In the genomic region with DNA sequence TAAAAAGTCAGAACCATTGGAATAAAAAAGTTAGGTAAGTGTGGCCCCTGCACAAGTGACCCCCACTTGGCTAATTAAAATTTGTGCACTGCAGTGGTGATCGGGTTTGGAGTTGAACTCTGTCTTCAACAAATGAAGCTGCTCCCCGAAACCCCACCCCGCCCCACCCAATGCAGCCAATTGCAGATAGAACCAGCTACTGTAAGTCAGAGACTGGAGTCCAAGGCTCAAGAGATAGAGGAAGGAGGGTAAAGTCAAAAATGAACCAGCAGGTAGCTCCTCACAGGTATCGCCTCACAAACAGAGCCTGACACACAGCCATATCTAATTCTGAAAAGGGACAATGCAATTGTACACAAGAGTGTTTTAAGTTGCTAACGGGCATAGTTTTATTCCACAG, we compare ENCODE assay signal across 23 mouse cellular contexts.
DNase-seq lines count a peak whose midpoint lies in the region; ATAC-seq and TF ChIP-seq lines count a peak whose summit lies in the region.
"Had no signal": no experiment of that assay in that cellular context is flagged by ENCODE, and none has a peak within 500 bp of the region (broad histone marks: within the 10 kb centered on the region; RNA-seq: fewer than 3 reads in every experiment).

No protein-coding gene starts in this region.

- TF ChIP-seq EP300 in stomach, postnatal 0 days (optimal IDR thresholded peaks at IDR 0.05): no peak

- H3K27ac ChIP-seq in stomach, embryonic 16.5 days (ENCODE audit: low read length): peak overlapping the region; percentile 68; the same call in 1 of the 2 replicates
- no peak overlapping the region for H3K27ac ChIP-seq in stomach, postnatal 0 days (replicated peaks)
- H3K27ac ChIP-seq in intestine, postnatal 0 days (ENCODE audit: low read depth, low read length): no peak overlapping the region
- H3K27ac ChIP-seq: embryonic facial prominence, embryonic 10.5 days; embryonic facial prominence, embryonic 12.5 days; forebrain, embryonic 13.5 days had no signal

- no peak overlapping the region for H3K4me2 ChIP-seq in stomach, embryonic 16.5 days (ENCODE audit: low read depth, low read length)
- H3K4me2 ChIP-seq in stomach, postnatal 0 days (replicated peaks; ENCODE audit: low read depth): no peak overlapping the region
- no peak overlapping the region for H3K4me2 ChIP-seq in intestine, postnatal 0 days (replicated peaks; ENCODE audit: low read depth)
- H3K4me2 ChIP-seq: embryonic facial prominence, embryonic 12.5 days; forebrain, embryonic 13.5 days had no signal

- TF ChIP-seq CTCF in stomach, postnatal 0 days (IDR thresholded peaks at IDR 0.05; ENCODE audit: low read depth): no peak
- no peak for TF ChIP-seq CTCF in intestine, postnatal 0 days (IDR thresholded peaks at IDR 0.05; ENCODE audit: low read depth)

- H3K27me3 ChIP-seq in stomach, embryonic 16.5 days (ENCODE audit: control insufficient read depth, insufficient read depth, low read length): no peaks in the 10 kb centered on the region
- H3K27me3 ChIP-seq in stomach, postnatal 0 days (ENCODE audit: control insufficient read depth, insufficient read depth, low read length): no peaks in the 10 kb centered on the region
- no peaks in the 10 kb centered on the region for H3K27me3 ChIP-seq in intestine, postnatal 0 days (replicated peaks; ENCODE audit: control insufficient read depth, insufficient read depth, low read length)
- H3K27me3 ChIP-seq: CH12.LX; embryonic facial prominence, embryonic 12.5 days; forebrain, embryonic 13.5 days had no signal

- no peak overlapping the region for H3K9ac ChIP-seq in stomach, embryonic 16.5 days (ENCODE audit: low read length)
- H3K9ac ChIP-seq in stomach, postnatal 0 days (ENCODE audit: low read length): no peak overlapping the region
- H3K9ac ChIP-seq in intestine, postnatal 0 days (ENCODE audit: low read depth, low read length): no peak overlapping the region
- H3K9ac ChIP-seq: embryonic facial prominence, embryonic 12.5 days; forebrain, embryonic 13.5 days had no signal

- DNase-seq in stomach, postnatal 0 days (ENCODE audit: low spot score): no peak
- no peak for DNase-seq in gastrocnemius, adult 8-10 months (ENCODE audit: low spot score in 2 of 2)
- DNase-seq: adrenal gland, adult 8-10 months; adrenal gland, postnatal 14 days; adrenal gland, postnatal 36 days; B cell, adult 2 months; cerebellum, adult 11-12 months; cerebellum, adult 2 months; cerebellum, adult 9-10 months; cerebellum, postnatal 10 days; cerebellum, postnatal 25 days had no signal

- no peak overlapping the region for H3K4me3 ChIP-seq in stomach, embryonic 16.5 days (replicated peaks; ENCODE audit: low read length)
- no peak overlapping the region for H3K4me3 ChIP-seq in stomach, postnatal 0 days (ENCODE audit: low read depth, low read length)
- H3K4me3 ChIP-seq in intestine, postnatal 0 days (ENCODE audit: low read depth, low read length): no peak overlapping the region
- H3K4me3 ChIP-seq: embryonic facial prominence, embryonic 10.5 days; embryonic facial prominence, embryonic 12.5 days; forebrain, embryonic 13.5 days had no signal

- 88% methylated on average over 5 of the region's 5 CpGs for WGBS in stomach, embryonic 16.5 days
- 88% methylated on average over 5 of the region's 5 CpGs for WGBS in stomach, postnatal 0 days
- 65% methylated on average over 5 of the region's 5 CpGs for WGBS in intestine, postnatal 0 days

- H3K4me1 ChIP-seq in stomach, embryonic 16.5 days (ENCODE audit: control insufficient read depth, insufficient read depth, low read length): no peaks in the 10 kb centered on the region
- H3K4me1 ChIP-seq in stomach, postnatal 0 days (replicated peaks; ENCODE audit: control insufficient read depth, insufficient read depth): no peaks in the 10 kb centered on the region
- H3K4me1 ChIP-seq in intestine, postnatal 0 days (replicated peaks; ENCODE audit: control insufficient read depth, insufficient read depth, low read length): no peaks in the 10 kb centered on the region
- H3K4me1 ChIP-seq: embryonic facial prominence, embryonic 12.5 days had no signal

- no peaks in the 10 kb centered on the region for H3K9me3 ChIP-seq in stomach, embryonic 16.5 days (replicated peaks; ENCODE audit: control insufficient read depth, low read length)
- no peaks in the 10 kb centered on the region for H3K9me3 ChIP-seq in stomach, postnatal 0 days (ENCODE audit: control insufficient read depth, low read length)
- no peaks in the 10 kb centered on the region for H3K9me3 ChIP-seq in intestine, postnatal 0 days (ENCODE audit: control insufficient read depth)
- H3K9me3 ChIP-seq: embryonic facial prominence, embryonic 10.5 days; embryonic facial prominence, embryonic 12.5 days; forebrain, embryonic 13.5 days; G1E had no signal

- ATAC-seq in stomach, embryonic 16.5 days (ENCODE audit: insufficient read depth, low FRiP score): no peak
- ATAC-seq in stomach, postnatal 0 days (ENCODE audit: low FRiP score, low TSS enrichment): no peak
- peak; percentile 58 for ATAC-seq in intestine, postnatal 0 days
- ATAC-seq in inflammation-experienced regulatory T-cells, adult 6 months: no peak
- ATAC-seq: activated CD4-positive, CD25-positive, alpha-beta regulatory T cell, adult 4 months; CD4-positive, CD25-positive, alpha-beta regulatory T cell, adult 4 months; forebrain, embryonic 13.5 days; forebrain, embryonic 16.5 days; Patski had no signal

- H3K36me3 ChIP-seq in stomach, embryonic 16.5 days (ENCODE audit: control insufficient read depth, insufficient read depth, low read length): no peaks in the 10 kb centered on the region
- no peaks in the 10 kb centered on the region for H3K36me3 ChIP-seq in stomach, postnatal 0 days (ENCODE audit: control insufficient read depth, insufficient read depth, low read length)
- H3K36me3 ChIP-seq in intestine, postnatal 0 days (ENCODE audit: control insufficient read depth, insufficient read depth): peaks cover 19% of the 10 kb centered on the region
- H3K36me3 ChIP-seq: embryonic facial prominence, embryonic 10.5 days; embryonic facial prominence, embryonic 12.5 days; G1E had no signal
